7 mouse cellular contexts compared by ENCODE assay signal in the genomic region with DNA sequence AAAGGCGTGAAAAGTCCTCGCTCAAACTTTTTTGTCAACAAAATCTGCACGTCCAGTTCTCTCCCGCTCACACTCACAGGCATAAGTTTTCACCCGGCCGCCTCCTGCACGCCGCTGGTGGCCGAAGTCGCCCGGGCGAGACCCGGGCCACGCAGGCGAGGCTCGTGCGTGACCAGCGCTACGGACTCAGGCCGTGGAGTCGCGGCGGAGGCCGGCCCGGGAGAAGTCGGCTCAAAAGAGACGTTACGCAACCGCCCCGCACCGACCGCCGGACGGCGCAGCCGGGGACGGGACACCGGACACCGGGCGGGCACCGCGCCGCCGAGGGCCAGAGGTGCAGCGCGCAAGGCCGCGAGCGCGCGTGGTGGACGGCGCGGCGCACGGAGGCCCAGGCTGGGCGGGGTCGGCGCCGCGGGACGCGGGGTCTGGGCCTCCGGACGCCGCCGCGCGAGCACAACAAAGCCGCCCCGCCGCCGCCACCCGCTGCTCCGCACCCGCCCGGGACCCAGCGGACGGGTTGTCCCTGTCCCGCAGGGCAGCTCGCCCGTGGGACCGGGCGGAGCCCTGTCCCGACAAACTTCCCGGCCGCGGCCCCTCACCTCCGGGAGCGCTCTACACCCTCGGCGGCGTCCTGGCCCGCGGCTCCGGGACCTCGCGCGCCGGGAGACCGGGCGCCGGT. TPM values are rescaled to one million over a fixed set of nuclear protein-coding genes. Genes with fewer than 3 reads are reported as not detected.
DNase-seq lines count a peak whose midpoint lies in the region; ATAC-seq and TF ChIP-seq lines count a peak whose summit lies in the region.

No protein-coding gene starts in this region.

- ATAC-seq in forebrain, embryonic 16.5 days: peak; percentile 60
- peak; percentile 84 for ATAC-seq in hindbrain, embryonic 11.5 days (ENCODE audit: low FRiP score)

- H3K27ac ChIP-seq in cerebellum, adult 2 months (ENCODE audit: insufficient read depth, low read length): peak overlapping the region; percentile 85
- H3K27ac ChIP-seq in forebrain, embryonic 16.5 days (ENCODE audit: low read length): peak overlapping the region; percentile 67
- peak overlapping the region; percentile 83 for H3K27ac ChIP-seq in hindbrain, embryonic 11.5 days (ENCODE audit: low read depth, low read length)
- peak overlapping the region; percentile 100 for H3K27ac ChIP-seq in limb, embryonic 10.5 days

- TF ChIP-seq CTCF in cerebellum, adult 2 months (IDR thresholded peaks at IDR 0.05; ENCODE audit: borderline replicate concordance, insufficient read depth, low read depth, low read length): no peak

- H3K4me1 ChIP-seq in cerebellum, adult 2 months (ENCODE audit: control insufficient read depth, insufficient read depth, low read length): no peaks in the 10 kb centered on the region; the same call in 1 of the 2 replicates
- H3K4me1 ChIP-seq in forebrain, embryonic 16.5 days (replicated peaks; ENCODE audit: control insufficient read depth, insufficient read depth, low read length): peaks cover 21% of the 10 kb centered on the region
- no peaks in the 10 kb centered on the region for H3K4me1 ChIP-seq in hindbrain, embryonic 11.5 days (replicated peaks; ENCODE audit: control insufficient read depth, insufficient read depth, low read length)
- peaks cover 43% of the 10 kb centered on the region for H3K4me1 ChIP-seq in limb, embryonic 10.5 days

- peak; percentile 25 for DNase-seq in ZHBTc4 (ENCODE audit: low read depth, low spot score)
- peak; percentile 71 to 78 for DNase-seq in cerebellum, adult 2 months
- DNase-seq in hindbrain, embryonic 11.5 days (ENCODE audit: low spot score): peak; percentile 69
- DNase-seq in limb, embryonic 10.5 days (ENCODE audit: low spot score): no peak
- peak; percentile 28 for DNase-seq in mesoderm, embryonic 11.5 days (ENCODE audit: low read depth, low spot score)
- DNase-seq in skeletal muscle tissue, adult 2 months (ENCODE audit: low read depth, low spot score): peak; percentile 65

- H3K36me3 ChIP-seq in forebrain, embryonic 16.5 days (ENCODE audit: control insufficient read depth, insufficient read depth): no peaks in the 10 kb centered on the region
- no peaks in the 10 kb centered on the region for H3K36me3 ChIP-seq in hindbrain, embryonic 11.5 days (ENCODE audit: control insufficient read depth, insufficient read depth, low read length)
- 0 out of 2 replicates have a peak, but pooled peaks cover 4% of the 10 kb centered on the region for H3K36me3 ChIP-seq in limb, embryonic 10.5 days

- no peak for TF ChIP-seq POLR2A in cerebellum, adult 2 months (IDR thresholded peaks at IDR 0.05; ENCODE audit: borderline replicate concordance, insufficient read depth, low read length)

- WGBS in cerebellum, adult 2 months: under 1% methylated on average over 89 of the region's 103 CpGs
- under 1% methylated on average over 82 of the region's 103 CpGs for WGBS in forebrain, embryonic 16.5 days
- WGBS in hindbrain, embryonic 11.5 days: 1% methylated on average over 79 of the region's 103 CpGs
- under 1% methylated on average over 102 of the region's 103 CpGs for WGBS in limb, embryonic 10.5 days

- H3K9me3 ChIP-seq in forebrain, embryonic 16.5 days (ENCODE audit: control insufficient read depth, low read length): no peaks in the 10 kb centered on the region
- no peaks in the 10 kb centered on the region for H3K9me3 ChIP-seq in hindbrain, embryonic 11.5 days (ENCODE audit: control insufficient read depth, low read length)
- H3K9me3 ChIP-seq in limb, embryonic 10.5 days (replicated peaks): no peaks in the 10 kb centered on the region

- H3K27me3 ChIP-seq in cerebellum, adult 2 months (ENCODE audit: control insufficient read depth, insufficient read depth, low read length): no peaks in the 10 kb centered on the region
- no peaks in the 10 kb centered on the region; the same call in 1 of the 2 replicates for H3K27me3 ChIP-seq in forebrain, embryonic 16.5 days (replicated peaks; ENCODE audit: control insufficient read depth, insufficient read depth, low read length)
- no peaks in the 10 kb centered on the region for H3K27me3 ChIP-seq in hindbrain, embryonic 11.5 days (ENCODE audit: control insufficient read depth, insufficient read depth, low read length)
- H3K27me3 ChIP-seq in limb, embryonic 10.5 days (ENCODE audit: low read depth, poor library complexity, severe bottlenecking): no peaks in the 10 kb centered on the region

- peak overlapping the region; percentile 86 for H3K9ac ChIP-seq in forebrain, embryonic 16.5 days (replicated peaks; ENCODE audit: low read depth, low read length)
- peak overlapping the region; percentile 93 for H3K9ac ChIP-seq in hindbrain, embryonic 11.5 days (ENCODE audit: low read depth, low read length)

- peak overlapping the region; percentile 92 for H3K4me3 ChIP-seq in cerebellum, adult 2 months (replicated peaks; ENCODE audit: insufficient read depth, low read depth, low read length)
- H3K4me3 ChIP-seq in forebrain, embryonic 16.5 days (replicated peaks; ENCODE audit: low read length): peak overlapping the region; percentile 89
- peak overlapping the region; percentile 95 for H3K4me3 ChIP-seq in hindbrain, embryonic 11.5 days (ENCODE audit: low read depth, low read length)
- peak overlapping the region; percentile 98 for H3K4me3 ChIP-seq in limb, embryonic 10.5 days

- H3K4me2 ChIP-seq in forebrain, embryonic 16.5 days (ENCODE audit: low read length): peak overlapping the region; percentile 94
- H3K4me2 ChIP-seq in hindbrain, embryonic 11.5 days (replicated peaks; ENCODE audit: low read depth, low read length): peak overlapping the region; percentile 85

RNA-seq across cellular contexts. Expression of a gene that starts 0.5 kb away (rescaled TPM):
- polyA plus RNA-seq in cerebellum, adult 2 months (2012; rRNA removed): not detected in 2 replicates
- not detected in 2 replicates for polyA plus RNA-seq in forebrain, embryonic 16.5 days (2015; fragmentation: Nextera tagmentation; extraction: Ambion mirVana)
- not detected in 2 replicates for polyA plus RNA-seq in hindbrain, embryonic 11.5 days (2014; fragmentation: Nextera tagmentation; extraction: Ambion mirVana)
- polyA plus RNA-seq in limb, embryonic 10.5 days (2016; fragmentation: Nextera tagmentation; extraction: Ambion mirVana): not detected in 2 replicates

RNA-seq across cellular contexts. Expression of a gene that starts 12.8 kb away (rescaled TPM):
- 32.6 and 33.5 TPM in 2 replicates for polyA plus RNA-seq in cerebellum, adult 2 months (2012; rRNA removed)
- polyA plus RNA-seq in forebrain, embryonic 16.5 days (2015; fragmentation: Nextera tagmentation; extraction: Ambion mirVana): 7.9 and 8.9 TPM in 2 replicates
- 12.2 and 13.2 TPM in 2 replicates for polyA plus RNA-seq in hindbrain, embryonic 11.5 days (2014; fragmentation: Nextera tagmentation; extraction: Ambion mirVana)
- polyA plus RNA-seq in limb, embryonic 10.5 days (2016; fragmentation: Nextera tagmentation; extraction: Ambion mirVana): 16.3 and 21.0 TPM in 2 replicates

RNA-seq across cellular contexts. Expression of a gene that starts 52.5 kb away (rescaled TPM):
- polyA plus RNA-seq in cerebellum, adult 2 months (2012; rRNA removed): 25.0 and 25.5 TPM in 2 replicates
- 23.7 and 28.8 TPM in 2 replicates for polyA plus RNA-seq in forebrain, embryonic 16.5 days (2015; fragmentation: Nextera tagmentation; extraction: Ambion mirVana)
- polyA plus RNA-seq in hindbrain, embryonic 11.5 days (2014; fragmentation: Nextera tagmentation; extraction: Ambion mirVana): 22.8 and 33.7 TPM in 2 replicates
- 25.2 and 34.5 TPM in 2 replicates for polyA plus RNA-seq in limb, embryonic 10.5 days (2016; fragmentation: Nextera tagmentation; extraction: Ambion mirVana)
